17 mouse cellular contexts compared by ENCODE assay signal in the genomic region with DNA sequence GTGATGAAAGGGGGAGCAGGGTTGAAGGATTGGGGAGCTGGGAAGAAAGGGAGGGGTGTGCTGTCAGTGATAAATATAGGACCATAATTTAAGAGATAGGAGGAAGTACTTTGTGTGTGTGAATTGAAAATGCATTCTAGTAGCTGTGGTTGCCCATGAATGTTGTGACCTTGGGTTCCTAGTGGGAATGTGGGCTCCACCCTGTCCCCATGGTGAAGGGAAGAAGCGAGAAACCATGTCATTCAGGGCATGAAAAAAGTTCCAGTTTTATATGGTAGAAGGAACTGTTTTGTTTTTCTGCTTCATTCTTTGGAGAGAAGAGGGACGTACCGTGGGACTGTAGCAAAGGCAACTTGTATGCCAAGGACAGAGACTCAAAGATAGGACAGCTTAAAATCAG.
"Had no signal": no experiment of that assay in that cellular context is flagged by ENCODE, and none has a peak within 500 bp of the region (broad histone marks: within the 10 kb centered on the region; RNA-seq: fewer than 3 reads in every experiment).

No protein-coding gene starts in this region.

- H3K4me3 ChIP-seq: liver, embryonic 13.5 days; liver, embryonic 15.5 days; midbrain, embryonic 10.5 days; midbrain, embryonic 12.5 days; myocyte; stomach, embryonic 15.5 days had no signal

- ATAC-seq: midbrain, embryonic 16.5 days had no signal

- H3K27ac ChIP-seq: liver, embryonic 13.5 days; liver, embryonic 15.5 days; midbrain, embryonic 10.5 days; midbrain, embryonic 12.5 days; stomach, embryonic 15.5 days; stomach, postnatal 0 days had no signal

- DNase-seq: liver, embryonic 13.5 days; lung, adult 18-20 months; lung, embryonic 14.5 days; lung, postnatal 10 days; lung, postnatal 4 days; midbrain, embryonic 14.5 days; right cerebral cortex, postnatal 14 days; thymus, adult 2 months; thymus, postnatal 25 days; thymus, postnatal 4 days had no signal

- H3K36me3 ChIP-seq: liver, embryonic 13.5 days; liver, embryonic 15.5 days; midbrain, embryonic 10.5 days; midbrain, embryonic 12.5 days; stomach, embryonic 15.5 days had no signal

- H3K9ac ChIP-seq: liver, embryonic 13.5 days; liver, embryonic 15.5 days; lung, embryonic 14.5 days; midbrain, embryonic 12.5 days; stomach, embryonic 15.5 days had no signal

- H3K9me3 ChIP-seq: liver, embryonic 13.5 days; liver, embryonic 15.5 days; midbrain, embryonic 10.5 days; midbrain, embryonic 12.5 days; stomach, embryonic 15.5 days had no signal

- H3K4me2 ChIP-seq: liver, embryonic 13.5 days; liver, embryonic 15.5 days; lung, embryonic 14.5 days; midbrain, embryonic 12.5 days; stomach, embryonic 15.5 days had no signal

- H3K4me1 ChIP-seq: liver, embryonic 13.5 days; liver, embryonic 15.5 days; midbrain, embryonic 10.5 days; midbrain, embryonic 12.5 days; stomach, embryonic 15.5 days had no signal

- H3K27me3 ChIP-seq: liver, embryonic 13.5 days; liver, embryonic 15.5 days; midbrain, embryonic 12.5 days; stomach, embryonic 15.5 days had no signal
